Mouse (Mus musculus): ENCODE measurements around the gene Clec1b. TPM values are rescaled to one million over a fixed set of nuclear protein-coding genes. Genes with fewer than 3 reads are reported as not detected.

Clec1b gene
- polyA plus RNA-seq, 1 experiment: 1.4 TPM

DNA sequence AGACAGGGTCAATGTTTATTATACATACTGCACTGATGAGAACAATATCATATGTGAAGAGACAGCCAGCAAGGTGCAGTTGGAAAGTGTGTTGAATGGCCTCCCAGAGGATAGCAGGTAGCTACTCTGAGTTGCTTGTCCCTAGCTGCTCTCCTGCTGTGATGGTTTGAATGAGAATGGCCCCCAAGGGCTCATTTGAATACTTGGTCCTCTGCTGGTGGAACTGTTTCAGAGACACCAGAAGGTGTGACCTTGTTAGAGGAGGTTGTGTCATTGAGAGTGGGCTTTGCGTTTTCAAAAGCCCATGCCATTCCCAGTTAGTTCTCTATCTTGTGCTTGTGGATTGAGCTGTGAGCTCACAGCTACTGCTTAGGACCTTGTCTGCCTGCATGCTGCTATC is 33.2 kb upstream of the Clec1b start:
- Histone ChIP-seq H3K27ac (ENCODE audit: control insufficient read depth, insufficient read depth, low read length) (no peak overlapping the region), H3K4me1 (replicated peaks; ENCODE audit: control insufficient read depth, insufficient read depth, low read length) (no peaks in the 10 kb centered on the region), H3K27me3 (ENCODE audit: control insufficient read depth, insufficient read depth, low read length) (no peaks in the 10 kb centered on the region), H3K36me3 (ENCODE audit: control insufficient read depth, insufficient read depth, low read length) (no peaks in the 10 kb centered on the region), H3K4me3 (ENCODE audit: control insufficient read depth, insufficient read depth, low read length) (no peak overlapping the region)
- WGBS: 91% methylated on average over 1 of the region's 1 CpGs
- DNase-seq: no peak
- TF ChIP-seq CTCF (IDR thresholded peaks at IDR 0.05; ENCODE audit: borderline replicate concordance, control insufficient read depth, extremely low read depth, insufficient read depth, low read length, poor library complexity) (no peak), POLR2A (IDR thresholded peaks at IDR 0.05; ENCODE audit: control insufficient read depth, extremely low read depth, insufficient read depth, low read length, poor library complexity) (no peak)

DNA sequence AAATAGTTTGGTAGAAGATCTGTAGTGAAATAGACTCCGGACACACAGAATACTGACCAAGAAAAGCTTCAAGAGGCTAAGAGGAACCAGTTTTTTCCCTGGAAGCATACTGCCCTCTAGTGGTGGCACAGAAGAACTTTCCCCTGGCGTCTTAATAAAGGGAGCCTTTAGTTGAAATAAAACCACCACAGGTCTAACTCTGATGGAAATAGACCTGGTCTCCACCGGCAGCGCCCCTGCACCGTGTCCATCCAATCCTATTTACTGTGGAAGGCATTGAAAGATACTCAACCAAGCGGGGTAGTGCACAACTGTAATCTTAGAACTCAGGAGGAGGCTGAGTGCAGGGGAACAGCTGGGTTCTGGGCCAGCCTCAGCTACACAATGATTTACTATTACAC is 31.1 kb upstream of the Clec1b start:
- Histone ChIP-seq H3K27ac (ENCODE audit: control insufficient read depth, insufficient read depth, low read length) (no peak overlapping the region), H3K27me3 (ENCODE audit: control insufficient read depth, insufficient read depth, low read length) (no peaks in the 10 kb centered on the region), H3K4me1 (replicated peaks; ENCODE audit: control insufficient read depth, insufficient read depth, low read length) (no peaks in the 10 kb centered on the region), H3K36me3 (ENCODE audit: control insufficient read depth, insufficient read depth, low read length) (no peaks in the 10 kb centered on the region), H3K4me3 (ENCODE audit: control insufficient read depth, insufficient read depth, low read length) (no peak overlapping the region)
- WGBS: 11% methylated on average over 6 of the region's 6 CpGs
- TF ChIP-seq CTCF (IDR thresholded peaks at IDR 0.05; ENCODE audit: borderline replicate concordance, control insufficient read depth, extremely low read depth, insufficient read depth, low read length, poor library complexity) (no peak), POLR2A (IDR thresholded peaks at IDR 0.05; ENCODE audit: control insufficient read depth, extremely low read depth, insufficient read depth, low read length, poor library complexity) (no peak)
- peak; percentile 51 for DNase-seq

DNA sequence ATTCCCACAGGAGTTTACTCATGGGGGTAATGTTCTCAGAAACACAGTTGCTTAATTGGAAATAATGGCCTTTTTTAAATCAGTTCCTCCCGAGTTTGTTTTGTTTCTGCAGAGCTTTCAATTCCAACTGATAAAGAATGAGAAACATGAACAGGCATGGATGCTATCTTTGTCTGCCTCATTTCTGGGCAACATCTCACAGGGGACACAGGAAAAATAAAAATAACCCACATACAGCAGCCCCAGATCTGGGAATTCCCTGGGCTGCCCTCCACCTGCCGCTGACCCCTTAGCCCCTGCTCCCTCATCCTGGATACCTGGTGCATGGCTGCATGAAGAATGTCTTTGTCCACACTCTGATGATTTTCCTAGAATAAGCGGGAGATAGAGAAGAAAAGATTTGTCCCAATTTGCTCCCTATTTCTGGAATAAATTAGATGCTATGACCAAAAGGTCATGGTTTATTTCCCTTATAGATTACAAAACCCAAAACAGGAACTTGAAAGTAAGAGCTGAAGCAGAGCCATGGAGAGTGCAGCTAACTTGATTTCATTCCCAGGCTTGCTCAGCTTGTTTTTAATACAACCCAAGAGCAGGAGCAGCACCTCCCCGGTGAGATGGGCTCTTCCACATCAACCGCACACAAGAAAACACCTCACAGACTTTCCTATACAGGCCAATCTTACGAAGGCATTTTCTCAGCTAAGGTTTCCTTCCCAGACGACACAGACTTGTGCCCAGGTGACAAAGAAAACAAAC is 27.5 kb upstream of the Clec1b start:
- Histone ChIP-seq H3K27ac (ENCODE audit: control insufficient read depth, insufficient read depth, low read length) (no peak overlapping the region), H3K4me1 (replicated peaks; ENCODE audit: control insufficient read depth, insufficient read depth, low read length) (no peaks in the 10 kb centered on the region), H3K36me3 (ENCODE audit: control insufficient read depth, insufficient read depth, low read length) (no peaks in the 10 kb centered on the region), H3K4me3 (ENCODE audit: control insufficient read depth, insufficient read depth, low read length) (no peak overlapping the region), H3K27me3 (ENCODE audit: control insufficient read depth, insufficient read depth, low read length) (no peaks in the 10 kb centered on the region)
- no peak for DNase-seq
- 75% methylated on average over 7 of the region's 7 CpGs for WGBS
- TF ChIP-seq POLR2A (IDR thresholded peaks at IDR 0.05; ENCODE audit: control insufficient read depth, extremely low read depth, insufficient read depth, low read length, poor library complexity) (no peak), CTCF (IDR thresholded peaks at IDR 0.05; ENCODE audit: borderline replicate concordance, control insufficient read depth, extremely low read depth, insufficient read depth, low read length, poor library complexity) (no peak)

DNA sequence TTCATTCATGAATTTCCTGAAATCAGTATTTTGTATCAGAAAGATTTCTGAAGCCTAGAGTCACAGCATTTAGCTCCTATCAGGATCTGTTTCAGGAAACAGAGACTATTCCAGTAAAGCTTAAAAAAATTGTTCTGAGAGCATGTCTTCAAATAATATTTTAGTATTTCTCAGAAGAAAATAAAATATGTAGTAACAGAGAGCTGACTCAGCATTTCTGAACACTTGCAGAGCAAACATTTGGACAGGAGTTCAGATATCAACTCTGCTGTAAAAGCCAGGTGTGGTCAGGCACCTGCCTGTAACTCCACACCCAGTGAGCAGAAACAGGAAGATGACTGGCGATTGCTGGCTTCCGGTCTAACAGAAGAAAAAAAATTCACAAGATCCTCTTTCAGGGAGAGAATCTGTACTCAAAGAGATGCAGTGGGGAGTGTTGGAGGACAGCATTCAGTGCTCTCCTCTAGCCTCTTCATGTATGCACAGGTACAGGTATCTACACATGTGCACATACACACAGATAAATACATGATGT is 22.1 kb upstream of the Clec1b start:
- TF ChIP-seq POLR2A (IDR thresholded peaks at IDR 0.05; ENCODE audit: control insufficient read depth, extremely low read depth, insufficient read depth, low read length, poor library complexity) (no peak), CTCF (IDR thresholded peaks at IDR 0.05; ENCODE audit: borderline replicate concordance, control insufficient read depth, extremely low read depth, insufficient read depth, low read length, poor library complexity) (no peak)
- DNase-seq: no peak
- WGBS: 3% methylated on average over 2 of the region's 2 CpGs
- Histone ChIP-seq H3K27me3 (ENCODE audit: control insufficient read depth, insufficient read depth, low read length) (no peaks in the 10 kb centered on the region), H3K27ac (ENCODE audit: control insufficient read depth, insufficient read depth, low read length) (no peak overlapping the region), H3K4me3 (ENCODE audit: control insufficient read depth, insufficient read depth, low read length) (no peak overlapping the region), H3K36me3 (ENCODE audit: control insufficient read depth, insufficient read depth, low read length) (no peaks in the 10 kb centered on the region), H3K4me1 (replicated peaks; ENCODE audit: control insufficient read depth, insufficient read depth, low read length) (no peaks in the 10 kb centered on the region; the same call in 1 of the 2 replicates)

DNA sequence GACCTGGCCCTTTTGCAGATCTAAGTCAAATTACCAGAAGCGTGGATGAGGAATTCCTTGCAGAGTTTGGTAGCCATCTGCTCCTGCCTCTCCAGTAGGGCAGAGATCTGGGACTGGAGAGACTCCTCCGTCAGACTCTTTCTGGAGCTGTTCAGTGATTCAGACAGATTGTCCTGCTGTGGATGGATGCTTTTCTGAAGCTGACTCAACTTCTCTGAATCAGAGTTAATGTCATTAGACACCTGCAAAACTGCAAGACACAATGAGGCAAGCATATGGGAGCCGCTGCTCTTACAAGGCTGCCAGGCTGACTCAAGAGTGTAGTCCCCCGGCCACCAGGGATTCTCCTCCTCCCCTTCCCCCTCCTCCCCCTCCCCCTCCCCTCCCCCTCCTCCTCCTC is 16.6 kb upstream of the Clec1b start:
- no peak for TF ChIP-seq POLR2A (IDR thresholded peaks at IDR 0.05; ENCODE audit: control insufficient read depth, extremely low read depth, insufficient read depth, low read length, poor library complexity)
- no peak for TF ChIP-seq CTCF (IDR thresholded peaks at IDR 0.05; ENCODE audit: borderline replicate concordance, control insufficient read depth, extremely low read depth, insufficient read depth, low read length, poor library complexity)
- Histone ChIP-seq H3K4me1 (replicated peaks; ENCODE audit: control insufficient read depth, insufficient read depth, low read length) (no peaks in the 10 kb centered on the region), H3K36me3 (ENCODE audit: control insufficient read depth, insufficient read depth, low read length) (no peaks in the 10 kb centered on the region), H3K27me3 (ENCODE audit: control insufficient read depth, insufficient read depth, low read length) (no peaks in the 10 kb centered on the region), H3K27ac (ENCODE audit: control insufficient read depth, insufficient read depth, low read length) (no peak overlapping the region), H3K4me3 (ENCODE audit: control insufficient read depth, insufficient read depth, low read length) (no peak overlapping the region)
- WGBS: 88% methylated on average over 4 of the region's 4 CpGs
- DNase-seq: no peak

DNA sequence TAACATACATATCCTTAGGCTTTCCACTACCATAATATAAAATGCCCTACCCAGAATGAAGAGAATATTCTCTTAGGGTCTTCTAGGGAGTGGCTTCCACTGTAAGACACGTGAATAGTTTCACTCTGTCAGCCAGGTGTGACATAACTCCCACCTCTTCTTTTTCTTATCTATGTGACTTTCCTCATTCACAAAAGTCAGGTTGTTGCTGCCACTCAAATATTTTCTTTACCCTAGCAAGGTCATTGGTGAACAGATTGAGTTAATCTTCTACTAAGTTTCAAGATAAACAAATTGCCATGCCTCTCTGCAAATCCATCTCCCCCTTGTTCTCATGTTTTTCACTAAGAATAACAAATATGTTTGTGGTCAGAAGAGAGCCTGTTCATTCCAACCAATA is 15.4 kb upstream of the Clec1b start:
- no peak overlapping the region for H3K4me3 ChIP-seq (ENCODE audit: control insufficient read depth, insufficient read depth, low read length)
- no peak for DNase-seq
- TF ChIP-seq CTCF (IDR thresholded peaks at IDR 0.05; ENCODE audit: borderline replicate concordance, control insufficient read depth, extremely low read depth, insufficient read depth, low read length, poor library complexity): no peak
- TF ChIP-seq POLR2A (IDR thresholded peaks at IDR 0.05; ENCODE audit: control insufficient read depth, extremely low read depth, insufficient read depth, low read length, poor library complexity): no peak
- H3K36me3 ChIP-seq (ENCODE audit: control insufficient read depth, insufficient read depth, low read length): no peaks in the 10 kb centered on the region
- H3K27me3 ChIP-seq (ENCODE audit: control insufficient read depth, insufficient read depth, low read length): no peaks in the 10 kb centered on the region
- H3K27ac ChIP-seq (ENCODE audit: control insufficient read depth, insufficient read depth, low read length): no peak overlapping the region
- no peaks in the 10 kb centered on the region for H3K4me1 ChIP-seq (replicated peaks; ENCODE audit: control insufficient read depth, insufficient read depth, low read length)
- WGBS: 87% methylated on average over 1 of the region's 1 CpGs

All from thymus, adult 2 months (tissue).